Mouse (Mus musculus): ENCODE data around the gene Syna. TPM values are rescaled to one million over a fixed set of nuclear protein-coding genes. Genes with fewer than 3 reads are reported as not detected.

The Syna gene
- total RNA-seq, 2 experiments from 2014 or later: not detected

DNA sequence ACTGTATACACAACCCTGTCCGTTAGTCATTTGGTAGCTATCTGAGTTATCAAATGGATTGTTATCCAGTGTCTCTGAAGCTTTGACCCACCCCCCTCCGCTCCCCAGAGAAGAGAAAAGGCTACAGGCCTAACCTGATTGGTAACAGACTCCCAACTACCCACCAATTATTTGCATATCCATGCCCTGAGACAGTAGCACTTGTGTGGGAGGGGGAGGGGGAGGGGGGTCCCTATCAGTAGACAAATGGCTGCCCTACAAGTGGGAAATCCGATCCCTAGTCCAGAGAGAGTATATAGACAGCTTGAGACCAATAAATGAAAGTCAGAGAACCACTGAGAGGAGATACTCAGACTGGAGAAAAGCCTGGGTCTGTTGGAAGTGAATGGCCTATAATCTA is 8.1 kb upstream of the Syna start:
- no peak for DNase-seq (ENCODE audit: low spot score in 2 of 2)

- no peak for DNase-seq (ENCODE audit: low spot score in 2 of 2)
Measured at GRCm38 (mm10) chr5:134567445-134567844, 7.5 kb upstream of the Syna start.

GRCm38 (mm10) chr5:134565696-134566095 is 5.7 kb upstream of the Syna start:
- no peak for DNase-seq (ENCODE audit: low spot score in 2 of 2)

DNA sequence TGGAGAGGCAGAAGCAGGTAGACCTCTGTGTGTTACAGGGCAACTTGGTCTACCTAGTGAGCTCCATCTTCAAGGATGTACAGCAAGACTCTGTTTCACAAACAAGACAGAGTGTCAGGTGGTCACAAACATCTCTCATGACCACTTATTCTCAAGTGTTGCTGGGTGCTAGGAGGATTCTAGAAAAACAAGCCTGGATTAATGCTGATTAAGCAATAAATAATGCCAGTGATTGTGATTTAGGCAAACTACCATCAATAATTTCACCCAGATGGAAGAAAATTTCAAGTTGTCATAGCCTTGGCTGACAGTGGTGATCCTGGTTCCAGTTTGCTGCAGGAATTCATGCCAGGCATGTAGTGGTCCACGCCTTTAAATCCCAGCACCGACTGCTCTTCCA is 4.3 kb upstream of the Syna start:
- no peak for DNase-seq (ENCODE audit: low spot score in 2 of 2)

DNA sequence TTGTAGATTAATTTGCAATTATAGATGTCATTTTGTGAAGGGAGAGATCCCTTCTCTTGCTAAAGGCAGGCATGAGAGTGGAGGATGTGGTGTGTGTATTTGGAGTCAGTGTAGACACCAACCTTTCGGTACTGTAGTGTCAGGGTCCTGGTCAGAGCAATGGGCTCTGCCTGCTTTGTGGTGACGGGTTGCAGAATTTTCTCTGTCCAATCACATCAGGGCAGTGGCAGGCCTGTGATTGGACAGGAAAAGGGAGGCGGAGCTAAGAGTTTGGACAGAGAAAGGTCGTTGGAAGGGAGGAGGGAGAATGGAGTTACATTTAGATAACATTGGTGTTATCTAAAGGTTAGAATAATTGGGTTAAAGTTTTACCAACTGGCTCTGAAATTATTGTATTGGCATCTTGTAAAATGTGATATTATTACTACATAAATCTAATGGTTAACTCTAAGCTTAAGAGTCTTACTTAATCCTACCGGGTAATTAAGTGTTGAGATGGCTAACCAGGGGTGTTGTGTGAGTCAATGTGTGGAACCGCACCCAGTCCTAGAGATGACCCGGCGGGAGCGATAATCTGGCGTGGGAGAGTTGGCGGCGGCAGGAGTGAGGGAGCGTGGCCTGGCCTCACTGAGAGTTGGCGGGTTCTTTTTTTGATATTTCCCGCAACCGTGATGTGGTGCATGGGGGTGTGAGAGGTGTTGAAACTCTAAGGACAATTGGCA is 640 bp upstream of the Syna start:
- DNase-seq (ENCODE audit: low spot score in 2 of 2): no peak

DNA sequence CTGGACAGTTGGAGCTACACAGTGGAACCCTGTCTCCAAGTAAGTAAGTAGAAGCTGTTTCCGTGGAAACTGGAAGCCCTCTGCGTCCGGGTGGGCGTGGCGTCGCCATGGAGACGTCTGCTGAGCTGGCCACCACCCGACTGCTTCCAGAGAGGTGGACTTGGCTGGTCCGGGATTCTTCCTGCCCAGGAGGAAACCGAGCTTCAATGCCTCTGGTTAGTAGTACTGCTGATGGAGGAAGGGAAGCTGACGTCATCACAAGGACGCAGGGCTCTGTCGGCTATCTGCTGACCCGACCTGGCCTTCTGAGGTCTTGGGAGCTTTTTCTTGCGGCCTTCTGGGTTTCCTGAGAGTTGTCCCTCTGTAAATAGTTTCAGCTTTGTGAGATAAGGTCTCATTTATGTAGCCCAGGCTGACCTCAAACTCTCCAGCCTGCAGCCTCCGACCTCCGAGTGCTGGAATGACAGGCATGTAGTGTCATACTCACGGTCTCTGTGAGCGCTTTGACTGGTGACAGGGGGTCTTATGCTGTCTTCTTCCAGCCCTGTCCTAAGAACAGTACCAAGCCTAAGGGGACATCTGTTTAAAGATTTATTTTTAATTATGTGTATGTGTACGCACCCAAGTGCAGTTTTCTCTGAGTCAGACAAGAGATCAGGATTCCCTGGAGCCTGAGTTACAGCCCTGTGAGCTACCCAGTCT is 4.4 kb downstream of the Syna start:
- peak in 1 of 2 experiments; percentile 67 for DNase-seq (ENCODE audit: low spot score in 2 of 2)

- no peak for DNase-seq (ENCODE audit: low spot score in 2 of 2)
Measured at GRCm38 (mm10) chr5:134553951-134554546, 5.9 kb downstream of the Syna start.

DNA sequence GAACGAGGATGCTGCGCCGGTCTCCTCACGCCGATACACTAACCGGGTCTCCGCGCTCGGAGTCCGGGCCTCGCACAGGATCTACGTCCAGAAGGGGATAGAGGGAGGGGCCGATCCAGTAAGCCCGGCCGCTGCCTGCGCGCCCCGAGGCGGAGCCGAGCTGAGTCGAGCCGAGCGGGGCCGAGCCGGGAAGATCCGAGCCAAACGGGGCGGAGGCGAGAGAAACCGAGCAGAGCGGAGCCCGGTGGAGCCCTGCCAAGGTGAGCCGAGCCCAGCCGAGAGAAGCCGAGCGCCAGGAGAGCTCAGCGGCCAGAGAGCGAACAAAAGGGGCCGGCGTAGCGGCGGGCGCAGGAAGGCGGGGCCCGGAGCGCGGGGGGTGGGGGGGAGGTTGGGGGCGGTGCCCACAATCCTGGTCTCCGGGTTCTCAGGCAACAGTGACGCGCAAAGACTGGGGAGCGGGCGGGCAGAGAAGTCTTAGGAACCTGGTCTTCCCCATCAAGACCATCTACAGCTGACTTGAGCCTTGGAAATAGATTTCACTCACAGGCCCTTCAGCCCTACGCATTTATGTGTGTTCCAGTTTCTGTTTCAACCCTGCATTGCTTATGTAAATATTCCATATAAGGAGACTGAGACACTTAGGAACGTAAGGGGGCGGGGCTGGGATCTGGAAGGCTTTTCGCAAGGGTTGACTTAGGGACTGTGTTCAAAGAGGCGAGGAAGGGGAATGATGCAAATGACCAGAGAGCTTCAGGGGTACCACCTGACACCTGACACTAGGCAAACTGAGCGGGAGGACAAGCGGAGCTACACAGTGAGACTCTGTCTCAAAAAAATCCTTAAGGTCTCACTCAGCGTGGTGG is 7.6 kb downstream of the Syna start, which contains the start of gene Clip2:
Gene Clip2, minus strand, starts transcription at position 325 of the 863 bp plus-strand sequence.
- DNase-seq (ENCODE audit: low spot score in 2 of 2): peak; percentile 99 to 100

DNA sequence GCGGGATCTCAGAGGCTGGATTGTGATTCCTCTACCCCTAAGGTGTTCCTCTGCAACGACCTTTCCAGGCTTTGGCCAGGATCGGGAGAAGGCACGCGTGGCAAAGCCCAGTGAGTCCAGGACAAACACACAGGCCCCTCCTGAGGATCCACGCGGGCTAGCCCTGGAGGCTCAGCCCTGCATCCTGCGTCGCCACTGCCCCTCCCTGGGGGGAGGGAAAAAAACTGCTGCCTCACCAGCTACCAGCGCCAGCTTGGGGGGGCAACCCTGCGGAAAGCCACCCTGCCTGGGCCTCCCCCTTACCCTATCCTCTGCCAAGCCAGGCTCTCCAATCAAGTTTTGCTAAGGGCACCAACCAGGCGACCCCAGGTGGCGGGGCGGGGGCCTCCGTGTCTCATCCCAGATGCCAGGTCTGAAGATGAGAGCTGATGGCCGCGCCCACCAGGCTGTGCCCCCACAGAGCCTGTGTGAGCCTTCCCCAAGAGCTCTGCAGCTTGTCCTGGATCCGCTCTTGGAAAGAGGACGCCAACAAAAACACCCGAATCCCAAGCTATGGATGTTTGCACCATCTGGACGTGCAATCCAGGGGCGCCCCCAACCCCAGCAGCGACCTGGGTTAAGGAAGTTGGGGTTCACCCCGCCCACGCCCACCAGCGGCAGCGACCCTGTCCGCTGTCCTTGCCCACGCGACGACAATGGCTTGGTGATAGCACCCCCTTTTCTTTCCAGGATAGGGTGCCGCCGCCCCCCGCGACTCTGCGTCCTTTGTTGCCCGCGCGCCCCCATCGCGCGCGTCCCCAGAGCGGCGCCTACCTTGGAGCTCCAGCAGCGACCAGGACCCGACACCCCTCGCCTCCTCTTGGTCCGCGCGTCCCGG is 8.5 kb downstream of the Syna start:
- peak in 1 of 2 experiments; percentile 45 for DNase-seq (ENCODE audit: low spot score in 2 of 2)

DNA sequence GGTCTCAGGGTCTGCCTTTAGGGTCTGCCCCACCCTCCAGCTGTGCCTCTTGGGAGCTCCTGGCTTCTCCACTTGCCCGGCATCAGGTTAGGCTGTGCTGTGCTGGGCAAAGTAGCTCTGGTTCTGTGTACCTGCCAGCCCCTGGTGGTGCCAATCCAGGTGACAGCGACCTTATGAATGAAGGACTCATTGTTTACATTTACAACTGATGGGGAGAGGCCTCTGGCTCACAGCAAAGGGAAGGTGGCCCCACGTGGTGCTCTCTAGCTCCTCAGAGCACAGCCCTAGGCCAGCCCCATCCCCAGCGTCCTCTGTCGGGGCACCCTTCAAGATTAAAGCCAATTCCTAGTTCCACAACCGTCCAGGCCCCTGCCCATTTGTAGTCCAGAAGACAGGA is 9.1 kb downstream of the Syna start:
- DNase-seq (ENCODE audit: low spot score in 2 of 2): no peak

- DNase-seq (ENCODE audit: low spot score in 2 of 2): no peak
Measured at GRCm38 (mm10) chr5:134549640-134550168, 10.3 kb downstream of the Syna start.

- DNase-seq (ENCODE audit: low spot score in 2 of 2): no peak
Measured at GRCm38 (mm10) chr5:134548306-134548705, 11.7 kb downstream of the Syna start.

DNA sequence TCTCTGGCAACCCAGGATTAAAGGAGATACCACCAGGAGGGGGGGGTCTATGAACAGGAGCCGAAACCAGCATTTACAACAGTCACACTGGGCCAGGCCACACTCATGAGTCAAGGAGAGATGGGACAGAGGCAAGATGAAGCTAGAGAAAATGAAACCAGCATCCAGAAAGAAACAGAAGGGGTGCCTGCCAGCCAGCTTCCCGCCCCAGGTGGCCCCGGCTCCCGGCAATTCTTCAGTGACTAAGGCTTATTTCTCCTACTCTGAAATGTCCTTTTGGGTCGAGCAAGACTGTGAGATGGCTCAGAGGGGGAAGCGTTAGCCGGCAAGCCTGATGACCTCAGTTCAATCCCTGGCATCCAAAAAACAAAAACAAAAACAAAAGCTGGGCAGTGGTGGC is 13.2 kb downstream of the Syna start:
- DNase-seq (ENCODE audit: low spot score in 2 of 2): no peak

DNA sequence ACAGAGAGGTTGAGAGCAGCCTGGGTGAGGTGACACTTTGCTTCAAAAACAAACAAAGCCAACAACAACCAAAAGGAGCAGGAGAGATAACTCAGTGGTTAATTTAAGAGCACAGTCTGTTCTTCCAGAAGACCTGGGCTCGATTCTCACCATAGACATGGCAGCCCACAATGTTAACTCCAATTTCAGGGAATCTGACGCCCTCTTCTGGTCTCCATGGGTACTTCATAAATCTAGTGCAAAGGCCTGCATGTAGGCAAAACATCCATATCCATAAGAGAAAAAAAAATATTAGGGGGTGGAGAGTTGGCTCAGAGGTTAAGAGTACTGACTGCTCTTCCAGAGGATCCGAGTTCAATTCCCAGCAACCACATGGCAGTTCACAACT is 14.7 kb downstream of the Syna start:
- no peak for DNase-seq (ENCODE audit: low spot score in 2 of 2)

DNA sequence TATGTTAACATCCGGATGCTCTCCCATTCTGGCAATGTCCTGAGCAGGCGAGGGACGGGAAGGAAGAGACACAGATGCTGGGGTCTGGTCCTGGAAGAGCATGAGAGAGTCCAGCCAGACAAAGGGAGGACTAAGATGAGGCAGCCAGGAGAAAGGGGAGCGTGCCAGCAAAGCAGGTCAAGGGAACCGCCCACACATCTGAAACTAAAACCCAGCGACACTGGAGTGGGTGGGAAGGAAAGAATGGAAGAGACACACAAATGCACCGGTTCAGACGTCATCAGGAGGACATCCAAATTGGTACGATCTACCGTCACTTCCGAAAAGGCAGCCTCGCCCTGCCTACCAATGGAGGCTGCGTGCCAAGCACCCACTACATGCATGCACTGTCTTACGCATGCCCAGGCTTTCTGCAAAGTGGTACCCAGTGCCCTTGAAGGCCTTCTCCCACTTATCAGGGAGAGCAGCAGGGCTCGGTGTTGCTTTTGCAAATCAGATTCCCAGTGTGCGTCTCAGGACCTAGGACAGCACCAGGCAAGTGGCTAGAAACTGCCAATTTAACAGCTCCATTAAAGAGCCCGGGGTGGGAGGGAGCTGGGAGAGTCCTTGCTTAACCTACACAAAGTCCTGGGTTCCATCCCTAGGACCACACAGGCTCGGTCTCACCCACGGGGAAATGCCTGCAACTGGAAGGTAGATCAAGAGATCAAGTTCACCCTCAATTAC is 15.3 kb downstream of the Syna start:
- no peak for DNase-seq (ENCODE audit: low spot score in 2 of 2)

- peak in 1 of 2 experiments; percentile 44 for DNase-seq (ENCODE audit: low spot score in 2 of 2)
Measured at GRCm38 (mm10) chr5:134541640-134542039, 18.3 kb downstream of the Syna start.

- peak in 1 of 2 experiments; percentile 39 for DNase-seq (ENCODE audit: low spot score in 2 of 2)
Measured at GRCm38 (mm10) chr5:134540881-134541280, 19.1 kb downstream of the Syna start.

GRCm38 (mm10) chr5:134539891-134540290 is 20.1 kb downstream of the Syna start:
- peak in 1 of 2 experiments; percentile 68 for DNase-seq (ENCODE audit: low spot score in 2 of 2)

GRCm38 (mm10) chr5:134536036-134536435 is 23.9 kb downstream of the Syna start:
- DNase-seq (ENCODE audit: low spot score in 2 of 2): no peak

Data from gastrocnemius, postnatal 4 days (tissue).